11 mouse cellular contexts compared by ENCODE assay signal in the genomic region with DNA sequence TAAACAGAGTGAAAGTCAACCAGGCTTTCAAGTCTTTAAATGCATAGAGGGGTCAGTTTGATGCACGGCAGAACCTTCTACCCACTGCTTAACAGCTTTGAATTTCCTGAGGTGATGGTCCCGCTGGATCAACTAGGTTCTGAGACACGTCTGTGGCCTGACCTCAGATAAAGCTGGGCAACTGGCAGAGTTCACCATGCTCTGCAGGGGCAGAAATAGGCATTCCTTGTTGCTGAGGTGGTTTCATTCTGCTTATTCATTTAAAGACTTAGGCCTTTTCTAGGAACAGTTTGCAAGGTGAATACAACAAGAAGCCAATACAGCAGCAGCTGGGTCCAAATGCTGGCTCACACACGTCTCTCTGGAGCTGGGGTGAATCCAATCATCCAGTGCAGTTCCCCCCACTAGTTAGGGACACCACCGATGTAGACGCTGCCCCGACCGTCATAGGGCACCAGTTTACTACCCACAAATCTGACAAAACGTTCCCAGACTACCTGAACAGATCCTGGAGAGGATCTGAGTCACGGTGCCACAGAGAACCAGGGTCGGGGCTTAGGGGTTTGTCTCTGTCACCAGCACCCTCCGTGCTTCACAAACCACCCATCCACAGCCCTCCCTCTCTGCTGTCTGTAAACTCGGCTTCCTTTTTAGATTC.
DNase-seq lines count a peak whose midpoint lies in the region; ATAC-seq and TF ChIP-seq lines count a peak whose summit lies in the region.
"Had no signal": no experiment of that assay in that cellular context is flagged by ENCODE, and none has a peak within 500 bp of the region (broad histone marks: within the 10 kb centered on the region; RNA-seq: fewer than 3 reads in every experiment).

No protein-coding gene starts in this region.

- no peak overlapping the region for H3K27ac ChIP-seq in heart, embryonic 14.5 days (replicated peaks in 1 of 2; ENCODE audit: control insufficient read depth in 1 of 2, insufficient read depth in 1 of 2, low read depth in 2 of 2, low read length in 2 of 2)
- peak overlapping the region; percentile 85 for H3K27ac ChIP-seq in cortical plate, adult 2 months (ENCODE audit: insufficient read depth, low read length)
- peak overlapping the region; percentile 70 for H3K27ac ChIP-seq in hindbrain, embryonic 11.5 days (ENCODE audit: low read depth, low read length)
- H3K27ac ChIP-seq in midbrain, embryonic 14.5 days (replicated peaks; ENCODE audit: low read depth, low read length) = peak overlapping the region; percentile 83
- H3K27ac ChIP-seq: liver, embryonic 15.5 days had no signal

- peaks cover 18 to 37% of the 10 kb centered on the region in 2 experiments for H3K4me1 ChIP-seq in heart, embryonic 14.5 days (ENCODE audit: control insufficient read depth in 2 of 2, insufficient read depth in 2 of 2, low read length in 2 of 2)
- peaks cover 14% of the 10 kb centered on the region for H3K4me1 ChIP-seq in cortical plate, adult 2 months (ENCODE audit: control insufficient read depth, insufficient read depth, low read length)
- peaks cover 18% of the 10 kb centered on the region for H3K4me1 ChIP-seq in hindbrain, embryonic 11.5 days (replicated peaks; ENCODE audit: control insufficient read depth, insufficient read depth, low read length)
- peaks cover 46% of the 10 kb centered on the region for H3K4me1 ChIP-seq in midbrain, embryonic 14.5 days (ENCODE audit: control insufficient read depth, insufficient read depth, low read length)

- WGBS in heart, embryonic 14.5 days = 76% methylated on average over 13 of the region's 13 CpGs
- 46% methylated on average over 13 of the region's 13 CpGs for WGBS in hindbrain, embryonic 11.5 days
- 9% methylated on average over 13 of the region's 13 CpGs for WGBS in midbrain, embryonic 14.5 days

- no peaks in the 10 kb centered on the region for H3K27me3 ChIP-seq in heart, embryonic 14.5 days (ENCODE audit: control insufficient read depth, insufficient read depth, low read length)
- no peaks in the 10 kb centered on the region for H3K27me3 ChIP-seq in hindbrain, embryonic 11.5 days (ENCODE audit: control insufficient read depth, insufficient read depth, low read length)
- H3K27me3 ChIP-seq in midbrain, embryonic 14.5 days (ENCODE audit: control insufficient read depth, insufficient read depth, low read length) = no peaks in the 10 kb centered on the region
- H3K27me3 ChIP-seq: liver, embryonic 15.5 days had no signal

- no peaks in the 10 kb centered on the region for H3K9me3 ChIP-seq in heart, embryonic 14.5 days (ENCODE audit: control insufficient read depth, low read length)
- no peaks in the 10 kb centered on the region for H3K9me3 ChIP-seq in hindbrain, embryonic 11.5 days (ENCODE audit: control insufficient read depth, low read length)
- no peaks in the 10 kb centered on the region for H3K9me3 ChIP-seq in midbrain, embryonic 14.5 days (ENCODE audit: control insufficient read depth, low read length)
- H3K9me3 ChIP-seq: liver, embryonic 15.5 days had no signal

- no peak overlapping the region for H3K4me3 ChIP-seq in heart, embryonic 14.5 days (ENCODE audit: control insufficient read depth in 1 of 2, insufficient read depth in 1 of 2, low read depth in 1 of 2, low read length in 2 of 2)
- peak overlapping the region; percentile 12; the same call in 1 of the 2 replicates for H3K4me3 ChIP-seq in cortical plate, adult 2 months (ENCODE audit: insufficient read depth, low read length)
- peak overlapping the region; percentile 20; the same call in 1 of the 2 replicates for H3K4me3 ChIP-seq in hindbrain, embryonic 11.5 days (ENCODE audit: low read depth, low read length)
- H3K4me3 ChIP-seq in midbrain, embryonic 14.5 days (replicated peaks; ENCODE audit: low read depth, low read length) = peak overlapping the region; percentile 31
- H3K4me3 ChIP-seq: liver, embryonic 15.5 days had no signal

- no peak for DNase-seq in heart, postnatal 10 days
- DNase-seq in hindbrain, embryonic 11.5 days (ENCODE audit: low spot score) = no peak
- peak; percentile 37 for DNase-seq in midbrain, embryonic 14.5 days
- DNase-seq in urinary bladder, postnatal 4 days (ENCODE audit: low spot score in 2 of 2) = no peak
- DNase-seq in left cerebral cortex, adult 9 months (ENCODE audit: low spot score in 2 of 2) = no peak
- DNase-seq in gastrocnemius, postnatal 10 days = no peak
- DNase-seq: retina, postnatal 1 day; thymus, postnatal 25 days had no signal

- peak overlapping the region; percentile 58; the same call in 1 of the 2 replicates for H3K4me2 ChIP-seq in heart, embryonic 14.5 days (ENCODE audit: low read length)
- H3K4me2 ChIP-seq in hindbrain, embryonic 11.5 days (replicated peaks; ENCODE audit: low read depth, low read length) = peak overlapping the region; percentile 44
- peak overlapping the region; percentile 64 for H3K4me2 ChIP-seq in midbrain, embryonic 14.5 days (ENCODE audit: low read length)

- ATAC-seq in heart, embryonic 14.5 days (ENCODE audit: insufficient number of reproducible peaks, insufficient read depth, low FRiP score, low read depth) = no peak
- no peak for ATAC-seq in hindbrain, embryonic 11.5 days (ENCODE audit: low FRiP score)
- no peak for ATAC-seq in midbrain, embryonic 14.5 days (ENCODE audit: low FRiP score, low TSS enrichment)

- intact Hi-C loops in heart, postnatal 10 days (cut with DNase I) = no loop called here

- no peak for TF ChIP-seq POLR2A in cortical plate, adult 2 months (IDR thresholded peaks at IDR 0.05; ENCODE audit: extremely low read depth, insufficient read depth, low read length)

- no peaks in the 10 kb centered on the region for H3K36me3 ChIP-seq in heart, embryonic 14.5 days (ENCODE audit: control insufficient read depth, insufficient read depth, low read length)
- H3K36me3 ChIP-seq in hindbrain, embryonic 11.5 days (ENCODE audit: control insufficient read depth, insufficient read depth, low read length) = no peaks in the 10 kb centered on the region
- H3K36me3 ChIP-seq in midbrain, embryonic 14.5 days (ENCODE audit: control insufficient read depth, insufficient read depth, low read length) = no peaks in the 10 kb centered on the region
- H3K36me3 ChIP-seq: liver, embryonic 15.5 days had no signal

- no peak overlapping the region for H3K9ac ChIP-seq in heart, embryonic 14.5 days (ENCODE audit: low read length)
- peak overlapping the region; percentile 32; the same call in 1 of the 2 replicates for H3K9ac ChIP-seq in hindbrain, embryonic 11.5 days (ENCODE audit: low read depth, low read length)
- H3K9ac ChIP-seq in midbrain, embryonic 14.5 days (replicated peaks; ENCODE audit: low read length) = peak overlapping the region; percentile 52
- H3K9ac ChIP-seq: liver, embryonic 15.5 days had no signal

- no peak for TF ChIP-seq CTCF in cortical plate, adult 2 months (IDR thresholded peaks at IDR 0.05; ENCODE audit: extremely low read depth, insufficient read depth, low read length)

Comparison
In these comparisons a context has a peak if more than half of its experiments do, and no peak if none do; other contexts are left out.
1. H3K27ac ChIP-seq: peak in cortical plate, adult 2 months (single experiment), hindbrain, embryonic 11.5 days (single experiment) and midbrain, embryonic 14.5 days (single experiment); none in heart, embryonic 14.5 days (0 of 2).
2. H3K4me3 ChIP-seq: peak in cortical plate, adult 2 months (single experiment), hindbrain, embryonic 11.5 days (single experiment) and midbrain, embryonic 14.5 days (single experiment); none in heart, embryonic 14.5 days (0 of 2).
3. Peak in every context shown above with its lines, with median percentiles within 50 percentile points of each other: H3K4me2 ChIP-seq.